Mouse (Mus musculus) liver, embryonic 16.5 days (tissue): ENCODE results near the gene Bckdhb. TPM values are rescaled to one million over a fixed set of nuclear protein-coding genes. Genes with fewer than 3 reads are reported as not detected.

Experiments
- ATAC-seq: fragments of 200-750 bp; cut with Nextera tagmentation; 2 replicates; pipeline ENCODE4 v1.8.0; 2017; ENCODE audit warnings: low read depth, mild to moderate bottlenecking, moderate number of reproducible peaks, moderate library complexity
- H3K27ac ChIP-seq: fragments of 300-500 bp; sonication (generic); 2 replicates; pipeline ENCODE4 v1.5.1; 2014; ENCODE audit warnings: mild to moderate bottlenecking, low read length
- H3K27me3 ChIP-seq: fragments of 300-500 bp; sonication (generic); 2 replicates; pipeline ENCODE4 v1.6.1; 2014; ENCODE audit warnings: low read depth, low read length, mixed read lengths; ENCODE audit not compliant: control insufficient read depth, insufficient read depth
- H3K36me3 ChIP-seq: fragments of 300-500 bp; sonication (generic); 2 replicates; pipeline ENCODE4 v1.6.1; 2014; ENCODE audit warnings: mild to moderate bottlenecking; ENCODE audit not compliant: control insufficient read depth, insufficient read depth
- H3K4me1 ChIP-seq: fragments of 300-500 bp; sonication (generic); 2 replicates; pipeline ENCODE4 v1.6.1; 2014; ENCODE audit warnings: low read depth, low read length, mixed read lengths; ENCODE audit not compliant: control insufficient read depth
- H3K4me2 ChIP-seq: fragments of 300-500 bp; sonication (generic); 2 replicates; pipeline ENCODE4 v1.6.1; 2014; ENCODE audit warnings: low read depth, low read length, mixed read lengths
- H3K4me3 ChIP-seq: fragments of 300-500 bp; sonication (generic); 2 replicates; pipeline ENCODE4 v1.5.1; 2014; ENCODE audit warnings: low read depth, mild to moderate bottlenecking, low read length
- H3K9ac ChIP-seq: fragments of 300-500 bp; sonication (generic); 2 replicates; pipeline ENCODE4 v1.6.1; 2014; ENCODE audit warnings: low read depth, low read length
- H3K9me3 ChIP-seq: fragments of 300-500 bp; sonication (generic); replicated peaks from 2 replicates; pipeline ENCODE4 v1.6.1; 2016; ENCODE audit warnings: low read length; ENCODE audit not compliant: control insufficient read depth
- WGBS: fragments of 180-500 bp; shearing (Covaris S2); extraction: QIAGEN DNeasy Blood & Tissue Kit; methylation state at CpG from one replicate; pipeline ENCODE4 v1.1.7; 2014; ENCODE audit not compliant: insufficient replicate concordance; 5-methylcytosine and 5-hydroxymethylcytosine counted together
- polyA plus RNA-seq: library from polyadenylated mRNA; unstranded; fragments of >200 nt; fragmentation: Nextera tagmentation; extraction: Ambion mirVana; gene quantifications from 2 replicates; pipeline ENCODE4 v1.2.1, GENCODE M21; 2015

The Bckdhb gene
- 43.3 and 43.9 TPM in 2 replicates for polyA plus RNA-seq

- Histone ChIP-seq H3K9ac (peak within 1 kb of the TSS; percentile 60), H3K36me3 (no peaks in the 10 kb centered on the region), H3K27me3 (no peaks in the 10 kb centered on the region), H3K27ac (peak within 1 kb of the TSS; percentile 32; the same call in 1 of the 2 replicates), H3K4me2 (peak within 1 kb of the TSS; percentile 74), H3K4me1 (peaks cover 2% of the 10 kb centered on the region; the same call in 1 of the 2 replicates), H3K9me3 (no peaks in the 10 kb centered on the region), H3K4me3 (peak within 1 kb of the TSS; percentile 70)
- ATAC-seq: peak; percentile 95
- WGBS: 2% methylated on average over 39 of the region's 46 CpGs
Measured at GRCm38 (mm10) chr9:83924878-83925687, at the start of gene Bckdhb. Bckdhb (plus strand) TSS chr9:83925145.

- Histone ChIP-seq H3K4me2 (no peak overlapping the region), H3K27ac (no peak overlapping the region), H3K4me1 (no peaks in the 10 kb centered on the region), H3K27me3 (no peaks in the 10 kb centered on the region), H3K9ac (no peak overlapping the region), H3K36me3 (no peaks in the 10 kb centered on the region), H3K9me3 (no peaks in the 10 kb centered on the region), H3K4me3 (no peak overlapping the region)
- 67% methylated on average over 6 of the region's 6 CpGs for WGBS
- no peak for ATAC-seq
Measured at GRCm38 (mm10) chr9:83882191-83882590, 42.8 kb upstream of the Bckdhb start.

DNA sequence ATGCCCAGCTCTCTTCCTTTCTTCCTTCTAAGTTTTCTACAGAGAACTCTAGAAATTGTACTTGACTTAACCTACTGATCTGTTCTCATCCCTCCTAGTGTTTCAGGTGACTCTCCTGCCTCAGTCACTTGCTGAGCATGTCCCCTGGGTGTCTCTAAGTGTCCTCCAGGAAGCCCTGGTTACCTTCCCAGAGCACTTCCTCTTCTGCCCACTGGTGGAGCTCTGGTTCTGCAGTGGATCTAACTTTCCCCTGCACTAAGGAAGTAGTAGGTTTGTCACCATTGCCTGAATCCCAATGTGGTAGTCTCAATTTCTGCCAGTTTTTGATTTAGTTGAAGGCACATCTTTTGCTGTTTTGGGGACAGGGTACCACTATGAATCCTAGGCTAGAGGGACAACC lies 38.8 kb upstream of the Bckdhb start:
- Histone ChIP-seq H3K4me1 (no peaks in the 10 kb centered on the region), H3K9me3 (no peaks in the 10 kb centered on the region), H3K27me3 (no peaks in the 10 kb centered on the region), H3K9ac (no peak overlapping the region), H3K36me3 (no peaks in the 10 kb centered on the region), H3K4me3 (no peak overlapping the region), H3K27ac (no peak overlapping the region), H3K4me2 (no peak overlapping the region)
- no peak for ATAC-seq

DNA sequence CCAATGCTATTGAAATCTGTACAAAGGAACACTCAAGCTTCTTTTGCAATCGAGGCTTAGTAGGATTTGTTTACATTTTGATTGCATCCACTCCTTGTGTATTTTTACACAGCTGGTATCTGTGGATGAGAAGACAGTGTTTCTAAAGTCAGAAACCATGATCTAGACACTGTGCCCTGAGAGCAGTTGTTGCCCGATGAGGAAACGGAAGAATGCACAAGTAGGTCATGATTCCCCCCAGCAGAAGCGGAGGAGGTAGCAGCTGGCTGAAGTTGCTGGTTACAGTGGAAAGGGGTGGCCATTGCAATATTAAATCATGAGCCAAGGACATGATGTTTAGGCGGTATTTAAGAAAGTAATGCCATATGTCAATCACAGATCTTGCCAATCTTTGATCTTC lies 36.7 kb upstream of the Bckdhb start:
- Histone ChIP-seq H3K9me3 (no peaks in the 10 kb centered on the region), H3K4me1 (no peaks in the 10 kb centered on the region), H3K4me3 (no peak overlapping the region), H3K36me3 (no peaks in the 10 kb centered on the region), H3K9ac (no peak overlapping the region), H3K27me3 (no peaks in the 10 kb centered on the region), H3K27ac (no peak overlapping the region), H3K4me2 (no peak overlapping the region)
- WGBS: 59% methylated on average over 5 of the region's 5 CpGs
- peak; percentile 11; the same call in 1 of the 2 replicates for ATAC-seq

DNA sequence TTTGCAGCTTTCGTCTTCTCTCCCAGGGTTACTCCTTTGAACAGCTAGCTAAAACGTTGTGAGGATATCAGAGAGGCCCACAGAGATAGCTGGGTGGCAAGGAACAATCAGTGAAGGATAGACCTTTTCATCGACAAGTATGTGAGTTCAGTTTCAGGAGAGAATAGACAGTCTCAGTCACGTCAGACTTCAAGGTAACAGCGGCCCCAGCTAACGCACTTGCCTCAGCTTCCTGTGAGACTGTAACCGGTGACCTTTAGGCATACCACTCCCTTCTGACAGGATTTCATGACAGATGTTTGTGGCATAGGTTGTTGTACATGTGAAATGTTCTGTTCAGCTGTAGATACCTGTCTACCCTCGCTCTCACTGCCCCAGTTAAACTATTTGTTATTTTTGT lies 31.9 kb upstream of the Bckdhb start:
- no peak overlapping the region for H3K4me2 ChIP-seq
- H3K9ac ChIP-seq: no peak overlapping the region
- no peak for ATAC-seq
- no peaks in the 10 kb centered on the region for H3K27me3 ChIP-seq
- H3K9me3 ChIP-seq: no peaks in the 10 kb centered on the region
- H3K27ac ChIP-seq: no peak overlapping the region
- no peak overlapping the region for H3K4me3 ChIP-seq
- H3K36me3 ChIP-seq: no peaks in the 10 kb centered on the region
- WGBS: 54% methylated on average over 8 of the region's 8 CpGs
- H3K4me1 ChIP-seq: no peaks in the 10 kb centered on the region

DNA sequence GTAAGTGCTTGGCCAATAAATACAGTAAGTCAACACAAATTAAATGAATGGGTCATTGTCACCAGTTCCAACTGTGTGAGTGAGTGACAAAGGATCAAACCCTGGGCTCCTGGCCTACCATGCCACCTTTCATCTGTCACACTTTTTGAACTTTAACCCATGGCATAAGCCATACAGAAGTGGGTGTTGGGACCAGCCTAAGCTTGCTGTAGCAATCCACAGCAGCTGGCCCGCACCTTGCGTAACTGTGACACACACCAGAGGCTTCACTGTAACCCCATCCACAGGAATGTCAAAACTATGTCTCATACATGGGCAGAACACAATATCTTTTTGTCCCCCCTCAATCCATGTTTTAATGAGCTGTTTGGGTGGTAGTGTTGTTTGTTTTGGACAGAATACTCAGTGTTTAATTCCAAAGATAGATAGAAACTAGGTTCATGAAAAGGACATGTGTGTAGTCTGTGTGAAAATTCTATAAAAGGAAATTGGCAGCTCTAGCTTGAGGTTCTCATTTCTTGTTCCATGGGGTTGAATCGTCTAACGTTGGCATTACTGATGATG lies 31.1 kb upstream of the Bckdhb start:
- H3K4me3 ChIP-seq: no peak overlapping the region
- no peak overlapping the region for H3K9ac ChIP-seq
- no peak overlapping the region for H3K4me2 ChIP-seq
- H3K36me3 ChIP-seq: no peaks in the 10 kb centered on the region
- no peak overlapping the region for H3K27ac ChIP-seq
- peak; percentile 88 for ATAC-seq
- H3K4me1 ChIP-seq: no peaks in the 10 kb centered on the region
- H3K9me3 ChIP-seq: no peaks in the 10 kb centered on the region
- 47% methylated on average over 4 of the region's 4 CpGs for WGBS
- no peaks in the 10 kb centered on the region for H3K27me3 ChIP-seq

DNA sequence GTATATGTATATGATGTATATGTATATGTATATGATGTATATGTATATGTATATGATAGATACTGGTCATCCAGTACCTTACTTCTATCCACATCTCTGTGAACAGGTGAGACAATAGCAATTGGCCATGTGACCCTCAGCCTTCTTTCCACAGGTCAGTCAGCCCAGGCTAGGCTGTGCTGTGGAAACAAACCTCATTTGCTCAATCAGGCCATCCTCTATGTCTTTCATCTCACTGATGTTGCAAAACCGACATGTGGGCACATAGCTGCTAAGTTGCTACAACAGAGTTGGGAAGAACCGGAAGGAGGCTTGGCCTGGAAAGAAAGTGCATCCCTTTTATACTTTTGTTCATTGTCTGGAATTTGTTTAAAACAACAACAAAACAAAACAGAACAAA lies 22.9 kb upstream of the Bckdhb start:
- no peaks in the 10 kb centered on the region for H3K4me1 ChIP-seq
- H3K9me3 ChIP-seq: no peaks in the 10 kb centered on the region
- no peak overlapping the region for H3K4me3 ChIP-seq
- WGBS: 63% methylated on average over 2 of the region's 2 CpGs
- H3K4me2 ChIP-seq: no peak overlapping the region
- H3K27ac ChIP-seq: no peak overlapping the region
- ATAC-seq: 0 out of 2 replicates have a peak, but pooled peaks have one; percentile 30
- no peak overlapping the region for H3K9ac ChIP-seq
- no peaks in the 10 kb centered on the region for H3K27me3 ChIP-seq
- H3K36me3 ChIP-seq: no peaks in the 10 kb centered on the region

GRCm38 (mm10) chr9:83905820-83906219 lies 19.1 kb upstream of the Bckdhb start:
- no peaks in the 10 kb centered on the region for H3K27me3 ChIP-seq
- H3K9ac ChIP-seq: no peak overlapping the region
- no peaks in the 10 kb centered on the region for H3K9me3 ChIP-seq
- no peak for ATAC-seq
- 40% methylated on average over 4 of the region's 4 CpGs for WGBS
- no peak overlapping the region for H3K4me2 ChIP-seq
- H3K36me3 ChIP-seq: no peaks in the 10 kb centered on the region
- no peak overlapping the region for H3K27ac ChIP-seq
- H3K4me1 ChIP-seq: no peaks in the 10 kb centered on the region
- no peak overlapping the region for H3K4me3 ChIP-seq

DNA sequence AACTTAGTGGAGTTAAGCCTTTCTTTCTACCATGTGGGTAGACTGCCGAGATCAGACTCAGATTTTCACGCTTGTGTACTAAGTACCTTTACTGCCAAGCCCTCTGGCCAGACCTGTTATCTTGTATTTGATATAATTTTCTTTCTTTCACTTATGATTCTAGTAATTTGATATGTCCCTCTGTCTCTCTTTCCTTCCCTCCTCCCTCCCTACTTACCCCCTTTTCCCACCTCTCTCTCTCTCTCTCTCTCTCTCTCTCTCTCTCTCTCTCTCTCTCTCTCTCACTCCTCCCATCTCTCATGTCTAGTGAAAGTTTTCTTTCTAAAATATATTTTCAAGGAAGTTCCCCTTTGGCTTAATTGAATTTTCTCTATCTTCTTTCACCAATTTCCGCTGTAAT lies 17.9 kb upstream of the Bckdhb start:
- no peak overlapping the region for H3K4me3 ChIP-seq
- no peak overlapping the region for H3K9ac ChIP-seq
- ATAC-seq: no peak
- WGBS: 68% methylated on average over 3 of the region's 3 CpGs
- H3K4me1 ChIP-seq: no peaks in the 10 kb centered on the region
- no peak overlapping the region for H3K27ac ChIP-seq
- H3K4me2 ChIP-seq: no peak overlapping the region
- no peaks in the 10 kb centered on the region for H3K27me3 ChIP-seq
- no peaks in the 10 kb centered on the region for H3K9me3 ChIP-seq
- H3K36me3 ChIP-seq: no peaks in the 10 kb centered on the region
